Mouse (Mus musculus) lung, postnatal 14 days (tissue): ENCODE data around the gene Olfr912.

Experiments used
- DNase-seq: peaks from one replicate; pipeline ENCODE4 v3.0.0; 2021

The Olfr912 gene

DNA sequence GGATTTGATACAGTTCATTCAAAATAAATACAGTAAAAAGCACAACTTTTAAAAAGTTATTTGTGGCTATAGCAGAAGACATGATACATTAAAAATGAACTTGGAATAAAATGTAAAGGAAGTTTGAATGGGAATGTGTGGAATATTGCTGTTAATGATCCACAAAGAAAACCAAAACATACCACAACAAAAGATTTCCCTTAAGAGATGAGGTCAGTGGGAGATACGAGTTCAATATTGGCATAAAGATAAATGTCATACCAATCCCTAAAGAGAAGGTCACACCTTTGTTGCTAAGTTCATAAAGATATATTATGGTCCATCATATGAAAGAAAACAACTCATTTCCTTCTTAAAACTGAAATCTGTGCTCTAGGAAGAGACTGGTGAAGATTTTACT, at the start of gene Olfr912:
Gene Olfr912 (plus strand): TSS at position 301 of the 400 bp plus-strand sequence.
- DNase-seq = no peak

DNA sequence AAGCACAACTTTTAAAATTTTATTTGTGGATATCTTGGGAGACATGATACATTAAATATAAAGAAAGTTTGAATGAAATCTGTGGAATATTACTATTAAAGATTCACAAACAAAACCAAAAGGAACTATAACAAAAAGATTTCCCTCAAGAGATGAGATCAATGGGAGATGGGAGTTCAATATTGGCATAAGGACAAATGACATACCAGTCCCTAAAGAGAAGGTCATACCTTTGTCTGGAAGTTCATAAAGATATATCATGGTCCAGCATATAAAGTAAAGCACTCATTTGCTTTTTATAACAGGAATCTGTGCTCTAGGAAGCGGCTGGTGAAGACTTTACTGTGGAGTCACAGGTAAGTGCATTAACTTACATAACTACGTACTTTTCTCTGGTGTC, 42.4 kb upstream of the Olfr912 start, which contains the start of gene Olfr910:
Gene Olfr910 (plus strand): TSS at position 301 of the 400 bp plus-strand sequence.
- DNase-seq = no peak

DNA sequence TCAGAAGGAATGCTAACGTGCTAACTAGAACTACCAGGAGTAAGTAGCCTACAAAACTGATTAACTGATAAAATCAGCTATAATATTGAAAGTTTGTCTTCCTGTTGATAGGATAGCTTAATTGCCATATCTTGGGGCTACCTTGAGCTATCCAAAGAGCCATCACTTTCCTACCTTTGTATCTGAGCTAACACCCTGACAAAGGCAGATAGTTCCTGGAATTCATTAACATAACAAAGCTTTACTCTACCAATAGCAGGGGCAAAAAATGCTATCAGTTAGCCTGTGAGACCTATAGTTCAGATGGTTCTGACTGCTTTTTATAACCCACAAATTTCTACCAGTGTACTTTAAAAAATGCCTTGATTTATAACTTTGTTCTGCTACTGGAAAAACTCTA, 11.1 kb downstream of the Olfr912 start:
- DNase-seq = no peak

DNA sequence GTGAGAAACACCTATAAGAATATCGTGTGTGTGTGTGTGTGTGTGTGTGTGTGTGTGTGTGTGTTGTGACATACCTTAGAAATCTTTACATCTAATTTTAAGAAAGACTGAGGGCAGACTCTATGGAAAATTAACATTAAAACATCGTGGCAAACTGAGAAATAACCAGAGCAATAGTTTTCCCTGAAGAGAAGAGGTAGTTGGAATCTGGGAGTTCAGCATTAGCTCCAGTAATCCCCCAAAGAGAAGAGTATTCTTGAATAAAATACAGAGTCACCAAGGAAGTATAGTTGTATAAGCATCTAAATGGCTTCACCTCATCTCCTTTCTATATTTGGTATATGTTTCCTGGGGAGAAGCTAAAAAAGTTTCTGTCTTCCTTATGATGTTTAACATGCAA, 12.5 kb downstream of the Olfr912 start, which contains the start of gene Olfr913:
Gene Olfr913 (plus strand): TSS at position 301 of the 400 bp plus-strand sequence.
- no peak for DNase-seq

DNA sequence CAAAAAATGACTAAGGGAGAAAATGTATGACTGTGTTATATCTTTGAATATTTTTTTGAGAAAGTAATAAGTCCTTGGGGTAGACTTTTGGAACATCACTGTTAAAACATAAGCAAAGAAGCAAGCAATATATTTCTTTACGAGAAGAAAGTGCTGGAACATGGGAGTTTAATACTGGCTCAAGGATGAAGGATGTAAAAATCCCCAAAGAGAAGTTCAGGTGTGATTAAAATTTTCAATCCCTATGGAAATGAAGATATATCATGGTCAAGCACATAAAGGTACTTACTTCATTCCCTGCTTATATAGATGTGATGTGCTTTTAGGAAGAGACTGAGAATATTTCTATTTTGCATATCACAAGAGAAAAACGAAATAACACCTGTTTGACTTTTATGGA, 24.8 kb downstream of the Olfr912 start, which contains the start of gene Olfr914:
Gene Olfr914 (plus strand): TSS at position 301 of the 400 bp plus-strand sequence.
- DNase-seq = no peak

DNA sequence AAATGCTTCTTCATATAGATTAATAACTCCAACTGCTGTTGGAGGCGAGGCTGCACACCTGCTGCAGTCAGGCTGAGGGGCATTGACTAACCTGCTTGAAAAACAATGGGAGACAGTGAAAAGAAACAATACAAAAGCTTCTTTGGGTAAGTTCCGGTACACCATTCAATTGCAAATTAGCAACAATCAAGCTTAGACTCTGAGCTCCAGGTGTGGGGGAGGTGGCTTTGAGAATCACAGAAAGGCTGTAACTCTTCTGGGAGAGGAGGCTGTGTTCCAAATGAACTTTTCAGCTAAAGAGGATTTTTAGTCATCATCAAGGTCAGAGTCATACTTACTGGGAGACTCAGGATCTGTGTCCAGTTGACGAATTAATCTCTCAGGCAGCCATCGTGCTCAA, 52.4 kb downstream of the Olfr912 start:
- DNase-seq = no peak
